Mouse (Mus musculus) liver, embryonic 18 days (tissue): Measurements from ENCODE around the gene Fam49a. TPM values are rescaled to one million over a fixed set of nuclear protein-coding genes. Genes with fewer than 3 reads are reported as not detected.

Experiments
- polyA plus RNA-seq: library from polyadenylated mRNA; depleted of rRNA; stranded (reverse); fragments of >200 nt; gene quantifications from 2 replicates; pipeline ENCODE4 v1.2.3, GENCODE M21; 2012; rRNA removed

Fam49a gene
- 1.1 and 1.3 TPM in 2 replicates for polyA plus RNA-seq

GRCm38 (mm10) chr12:12261987-12262971 is at the start of gene Fam49a:
Fam49a (plus strand) TSS chr12:12262139.

